7 mouse cellular contexts compared by ENCODE assay signal in the genomic region with DNA sequence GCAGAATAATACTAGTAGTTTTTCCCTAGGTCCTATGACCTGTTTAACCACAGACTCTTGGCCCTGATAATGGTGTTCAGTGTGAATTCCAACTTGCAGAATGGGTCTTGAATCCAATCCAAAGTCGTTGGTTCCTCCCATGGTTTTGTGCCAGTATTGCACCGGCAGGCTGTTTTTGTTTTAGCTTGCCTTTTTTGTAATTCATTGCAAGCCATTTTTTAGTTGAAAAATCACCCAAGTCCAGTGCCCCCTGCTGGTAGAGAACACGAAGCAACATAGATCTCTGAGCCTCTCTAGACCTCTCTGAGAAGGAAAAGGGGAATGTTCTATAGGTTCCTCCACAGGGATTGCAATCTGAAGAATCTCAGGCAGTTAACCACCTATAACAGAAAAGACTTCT. TPM values are rescaled to one million over a fixed set of nuclear protein-coding genes. Genes with fewer than 3 reads are reported as not detected.
DNase-seq lines count a peak whose midpoint lies in the region; ATAC-seq and TF ChIP-seq lines count a peak whose summit lies in the region.

No protein-coding gene starts in this region.

- no peak for ATAC-seq in kidney, embryonic 14.5 days (ENCODE audit: low FRiP score, low TSS enrichment)
- no peak for ATAC-seq in neural tube, embryonic 15.5 days (ENCODE audit: low FRiP score)

- H3K9ac ChIP-seq in kidney, embryonic 14.5 days (ENCODE audit: low read depth, low read length), result no peak overlapping the region
- no peak overlapping the region for H3K9ac ChIP-seq in neural tube, embryonic 15.5 days (replicated peaks)

- H3K4me3 ChIP-seq in kidney, adult 2 months (ENCODE audit: insufficient read depth, low read depth, low read length), result no peak overlapping the region
- H3K4me3 ChIP-seq in kidney, embryonic 14.5 days (ENCODE audit: low read length), result no peak overlapping the region
- H3K4me3 ChIP-seq in limb, embryonic 10.5 days, result no peak overlapping the region
- H3K4me3 ChIP-seq in neural tube, embryonic 15.5 days (replicated peaks), result no peak overlapping the region

- H3K4me2 ChIP-seq in kidney, embryonic 14.5 days (replicated peaks; ENCODE audit: low read depth, low read length), result no peak overlapping the region
- H3K4me2 ChIP-seq in neural tube, embryonic 15.5 days, result no peak overlapping the region

- H3K4me1 ChIP-seq in kidney, adult 2 months (ENCODE audit: control insufficient read depth, insufficient read depth, low read length), result no peaks in the 10 kb centered on the region
- H3K4me1 ChIP-seq in kidney, embryonic 14.5 days (ENCODE audit: control insufficient read depth, insufficient read depth, low read length), result no peaks in the 10 kb centered on the region; the same call in 1 of the 2 replicates
- no peaks in the 10 kb centered on the region for H3K4me1 ChIP-seq in limb, embryonic 10.5 days
- no peaks in the 10 kb centered on the region for H3K4me1 ChIP-seq in neural tube, embryonic 15.5 days

- H3K27ac ChIP-seq in kidney, adult 2 months (ENCODE audit: insufficient read depth, low read depth, low read length), result no peak overlapping the region
- no peak overlapping the region for H3K27ac ChIP-seq in kidney, embryonic 14.5 days (ENCODE audit: low read depth, low read length)
- no peak overlapping the region for H3K27ac ChIP-seq in limb, embryonic 10.5 days
- no peak overlapping the region for H3K27ac ChIP-seq in neural tube, embryonic 15.5 days (replicated peaks)

- TF ChIP-seq POLR2A in kidney, adult 2 months (IDR thresholded peaks at IDR 0.05; ENCODE audit: low read depth, low read length), result no peak

- 12% methylated on average over 3 of the region's 3 CpGs for WGBS in kidney, adult 2 months
- 40% methylated on average over 3 of the region's 3 CpGs for WGBS in kidney, embryonic 14.5 days
- WGBS in limb, embryonic 10.5 days, result 53% methylated on average over 3 of the region's 3 CpGs
- 44% methylated on average over 3 of the region's 3 CpGs for WGBS in neural tube, embryonic 15.5 days

- H3K9me3 ChIP-seq in kidney, embryonic 14.5 days (ENCODE audit: control insufficient read depth, low read length), result no peaks in the 10 kb centered on the region
- no peaks in the 10 kb centered on the region for H3K9me3 ChIP-seq in limb, embryonic 10.5 days (replicated peaks)
- H3K9me3 ChIP-seq in neural tube, embryonic 15.5 days (replicated peaks), result no peaks in the 10 kb centered on the region

- no peaks in the 10 kb centered on the region for H3K36me3 ChIP-seq in kidney, adult 2 months (ENCODE audit: control insufficient read depth, insufficient read depth, low read length)
- no peaks in the 10 kb centered on the region for H3K36me3 ChIP-seq in kidney, embryonic 14.5 days (ENCODE audit: control insufficient read depth, insufficient read depth, low read length)
- H3K36me3 ChIP-seq in limb, embryonic 10.5 days, result no peaks in the 10 kb centered on the region
- no peaks in the 10 kb centered on the region for H3K36me3 ChIP-seq in neural tube, embryonic 15.5 days

- peak; percentile 55 for DNase-seq in kidney, adult 2 months
- DNase-seq in CD4-positive helper T cell, adult 2 months (ENCODE audit: low read depth, low spot score), result peak; percentile 47
- DNase-seq in NIH3T3 (ENCODE audit: low read depth), result peak; percentile 51
- DNase-seq in limb, embryonic 10.5 days (ENCODE audit: low spot score), result peak; percentile 49
- no peak for DNase-seq in urinary bladder, postnatal 10 days (ENCODE audit: low spot score)

- no peak for TF ChIP-seq CTCF in kidney, adult 2 months (conservative IDR thresholded peaks at IDR 0.05; ENCODE audit: insufficient read depth, insufficient read length, low read depth, low read length)

- no peaks in the 10 kb centered on the region for H3K27me3 ChIP-seq in kidney, adult 2 months (replicated peaks; ENCODE audit: control insufficient read depth, insufficient read depth, low read length)
- no peaks in the 10 kb centered on the region for H3K27me3 ChIP-seq in kidney, embryonic 14.5 days (ENCODE audit: control insufficient read depth, insufficient read depth, low read length)
- H3K27me3 ChIP-seq in limb, embryonic 10.5 days (ENCODE audit: low read depth, poor library complexity, severe bottlenecking), result no peaks in the 10 kb centered on the region
- H3K27me3 ChIP-seq in neural tube, embryonic 15.5 days (replicated peaks), result no peaks in the 10 kb centered on the region

RNA-seq across cellular contexts. Expression of gene 1600015I10Rik, which starts 17.7 kb away (rescaled TPM):
- not detected in 2 replicates for polyA plus RNA-seq in kidney, adult 2 months (2012; rRNA removed)
- not detected in 2 replicates for polyA plus RNA-seq in kidney, embryonic 14.5 days (2014; fragmentation: Nextera tagmentation; extraction: Ambion mirVana)
- polyA plus RNA-seq in limb, embryonic 10.5 days (2016; fragmentation: Nextera tagmentation; extraction: Ambion mirVana), result not detected in 2 replicates
- not detected in 2 replicates for polyA plus RNA-seq in neural tube, embryonic 15.5 days (2015; fragmentation: Nextera tagmentation; extraction: Ambion mirVana)

RNA-seq across cellular contexts. Expression of gene Aoc1, which starts 39.3 kb away (rescaled TPM):
- polyA plus RNA-seq in kidney, adult 2 months (2012; rRNA removed), result 7.3 and 7.7 TPM in 2 replicates
- 0.99 and 1.4 TPM in 2 replicates for polyA plus RNA-seq in kidney, embryonic 14.5 days (2014; fragmentation: Nextera tagmentation; extraction: Ambion mirVana)
- polyA plus RNA-seq in limb, embryonic 10.5 days (2016; fragmentation: Nextera tagmentation; extraction: Ambion mirVana), result not detected in 2 replicates
- 0.73 TPM in 1 of 2 replicates, not detected in the other for polyA plus RNA-seq in neural tube, embryonic 15.5 days (2015; fragmentation: Nextera tagmentation; extraction: Ambion mirVana)
